Mouse (Mus musculus) gonadal fat pad, adult 2 months (tissue): ENCODE measurements around the gene Kcnq1. TPM values are rescaled to one million over a fixed set of nuclear protein-coding genes. Genes with fewer than 3 reads are reported as not detected.

Experiments
- DNase-seq: peaks from one replicate; pipeline ENCODE4 v3.0.0-alpha.2; 2012; ENCODE audit warnings: low read depth
- polyA plus RNA-seq: library from polyadenylated mRNA; depleted of rRNA; stranded (reverse); fragments of >200 nt; gene quantifications from 2 replicates; pipeline ENCODE4 v1.2.3, GENCODE M21; 2012

The Kcnq1 gene
- polyA plus RNA-seq, 1 experiment, result 19.7 TPM

GRCm38 (mm10) chr7:143087070-143087579 lies 19.0 kb upstream of the Kcnq1 start:
- no peak for DNase-seq

- DNase-seq, result no peak
Observed at GRCm38 (mm10) chr7:143093847-143094246, 12.3 kb upstream of the Kcnq1 start.

- DNase-seq, result no peak
Observed at GRCm38 (mm10) chr7:143094592-143095553, 11.3 kb upstream of the Kcnq1 start, which contains the start of gene Trpm5. TSS of gene Trpm5 (minus strand) at chr7:143094642.

GRCm38 (mm10) chr7:143095554-143095907 lies 10.6 kb upstream of the Kcnq1 start:
- DNase-seq, result no peak

DNA sequence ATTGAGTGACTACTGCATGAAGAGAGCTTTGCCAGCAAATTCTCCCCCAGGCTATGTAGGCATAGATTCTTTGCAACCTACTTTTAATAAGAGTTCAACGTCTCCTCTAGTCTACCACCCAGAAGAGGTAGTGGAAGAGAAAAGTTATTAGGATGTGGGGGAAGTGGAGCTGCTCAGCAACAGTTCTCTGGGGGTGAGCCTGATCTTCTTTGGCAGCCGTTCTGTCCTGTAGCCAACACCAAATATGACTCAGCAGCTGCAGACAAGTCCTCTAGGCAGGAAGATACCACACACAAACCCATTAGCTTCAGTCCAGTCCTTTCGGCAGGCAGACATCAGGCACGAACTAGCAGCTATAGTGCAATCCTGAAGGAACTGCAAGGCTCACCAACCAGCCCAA lies 5.4 kb upstream of the Kcnq1 start:
- DNase-seq, result no peak

DNA sequence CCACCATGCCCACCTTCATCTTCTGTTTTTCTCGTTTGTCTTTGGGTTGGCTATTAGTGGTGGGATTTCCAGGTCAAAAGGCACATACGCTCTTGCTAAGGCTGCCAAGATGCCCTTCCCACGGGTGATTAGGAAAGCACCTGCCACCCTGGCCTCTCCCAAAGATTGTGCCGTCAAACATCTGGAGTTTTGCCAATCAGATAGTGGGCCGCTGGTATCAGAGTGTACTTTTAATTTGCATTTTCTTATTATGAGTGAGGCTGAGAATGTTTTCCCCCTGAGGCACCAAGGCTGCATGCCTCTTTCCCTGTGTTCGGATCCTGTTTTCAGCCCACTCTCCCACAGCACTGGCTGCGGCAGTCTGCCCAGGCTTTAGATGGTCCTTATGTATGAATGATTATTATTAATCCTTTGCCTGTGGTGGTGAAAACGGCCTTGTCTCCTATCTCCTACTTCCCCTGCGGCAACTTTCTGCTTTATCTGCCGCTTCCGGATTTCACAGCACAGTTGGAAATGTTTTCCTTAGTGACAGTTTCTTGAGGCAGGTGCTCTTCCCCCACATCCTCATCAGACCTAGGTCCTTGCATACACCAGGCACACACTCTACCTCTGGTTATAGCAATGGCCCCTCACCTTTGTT lies 784 bp upstream of the Kcnq1 start:
- no peak for DNase-seq

DNA sequence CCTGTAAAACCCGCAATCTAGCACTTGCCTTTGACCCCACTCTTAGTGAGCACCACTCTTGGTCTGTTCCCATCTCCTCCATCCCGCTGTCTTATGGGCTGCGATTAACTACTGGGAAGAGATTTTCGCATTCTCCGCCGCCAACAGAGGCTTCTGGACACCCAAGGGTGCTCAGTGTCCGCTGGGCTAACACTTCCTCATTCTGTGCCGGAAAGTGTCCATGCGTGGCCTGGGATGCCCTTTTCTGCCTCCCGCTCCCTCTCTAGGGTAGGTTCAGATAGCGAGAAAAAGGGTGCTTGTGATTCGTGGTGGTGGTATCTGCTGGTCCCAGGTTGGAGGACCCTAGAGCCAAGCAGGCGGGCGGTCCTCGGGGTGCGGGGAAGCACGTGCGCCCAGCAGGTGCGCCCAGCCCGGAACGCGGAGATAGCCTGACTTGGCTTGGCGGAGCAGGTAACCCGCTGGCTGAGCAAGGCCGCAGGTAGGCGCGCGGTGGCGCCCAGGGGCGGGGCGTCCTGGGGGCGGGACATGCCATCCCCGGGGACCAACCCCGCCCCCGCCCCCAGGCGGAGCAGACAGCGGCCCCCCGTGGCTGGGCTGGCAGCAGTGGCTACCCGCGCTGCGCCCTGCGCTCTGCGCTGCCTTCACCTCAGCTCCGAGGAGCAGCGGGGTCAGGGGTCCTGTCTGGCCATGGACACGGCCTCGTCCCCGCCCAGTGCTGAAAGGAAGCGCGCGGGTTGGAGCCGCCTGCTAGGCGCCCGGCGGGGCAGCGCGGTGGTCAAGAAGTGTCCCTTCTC lies 707 bp downstream of the Kcnq1 start:
- no peak for DNase-seq

DNA sequence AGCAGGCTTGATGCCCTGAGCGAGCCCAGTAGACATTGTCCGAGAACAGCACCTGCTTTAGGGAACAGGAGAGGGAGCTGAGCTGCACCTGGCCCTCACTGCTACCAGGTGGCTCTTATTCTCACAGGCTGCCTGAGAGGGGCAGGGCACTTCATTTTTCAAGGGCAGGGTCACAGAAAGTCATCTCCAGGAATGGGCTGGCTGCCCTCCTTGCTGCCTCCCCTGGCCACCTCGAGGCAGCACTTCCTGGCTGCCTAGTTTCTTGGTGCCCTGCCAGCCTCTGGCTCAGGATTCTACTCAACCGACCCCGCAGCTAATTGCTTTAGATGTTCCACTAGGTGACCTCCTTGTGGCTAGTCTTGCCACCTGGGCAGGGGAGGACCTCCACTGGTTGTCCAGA lies 2.0 kb downstream of the Kcnq1 start:
- DNase-seq, result no peak

- DNase-seq, result no peak
Observed at GRCm38 (mm10) chr7:143108996-143109660, 3.0 kb downstream of the Kcnq1 start.

DNA sequence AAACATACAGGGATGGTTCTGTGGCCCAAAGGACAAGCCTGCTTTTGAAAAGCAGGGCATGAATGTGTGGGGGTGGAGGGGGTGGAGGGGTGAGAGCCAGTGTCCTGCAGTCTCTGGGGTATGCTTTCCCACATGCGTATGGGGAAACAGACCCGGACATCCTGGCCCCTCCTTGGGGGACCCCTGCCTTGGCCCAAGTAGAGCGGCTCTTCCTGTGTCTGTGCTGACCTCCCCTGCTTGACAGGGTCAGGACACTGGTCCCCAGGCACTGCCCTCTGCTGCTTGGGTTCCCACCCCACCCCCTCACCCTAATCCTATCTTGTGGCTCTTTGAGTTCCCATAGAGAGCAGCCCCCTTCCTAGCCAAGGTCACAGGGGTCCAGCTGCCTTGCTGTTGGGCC lies 3.5 kb downstream of the Kcnq1 start:
- DNase-seq, result no peak

GRCm38 (mm10) chr7:143110803-143111202 lies 4.6 kb downstream of the Kcnq1 start:
- DNase-seq, result no peak

GRCm38 (mm10) chr7:143111719-143112118 lies 5.6 kb downstream of the Kcnq1 start:
- no peak for DNase-seq

DNA sequence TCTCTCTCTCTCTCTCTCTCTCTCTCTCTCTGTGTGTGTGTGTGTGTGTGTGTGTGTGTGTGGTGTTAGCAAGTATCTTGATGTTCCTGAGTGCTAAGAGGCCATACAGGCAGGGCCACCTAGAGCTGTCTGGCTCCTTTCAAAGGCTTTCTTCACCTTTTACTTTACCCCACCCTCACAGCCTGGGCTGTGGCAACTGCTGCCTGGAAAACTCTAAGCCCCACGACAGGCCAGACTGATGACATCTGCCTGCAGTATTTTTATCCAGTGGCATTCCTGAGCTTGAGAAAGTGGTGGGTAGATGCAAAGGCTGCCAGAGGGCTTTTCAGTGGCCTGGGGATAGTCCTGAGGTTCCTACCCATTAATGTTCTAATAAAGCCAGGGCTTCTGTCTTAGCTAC lies 6.2 kb downstream of the Kcnq1 start:
- DNase-seq, result no peak

- DNase-seq, result no peak
Observed at GRCm38 (mm10) chr7:143114773-143115172, 8.6 kb downstream of the Kcnq1 start.

DNA sequence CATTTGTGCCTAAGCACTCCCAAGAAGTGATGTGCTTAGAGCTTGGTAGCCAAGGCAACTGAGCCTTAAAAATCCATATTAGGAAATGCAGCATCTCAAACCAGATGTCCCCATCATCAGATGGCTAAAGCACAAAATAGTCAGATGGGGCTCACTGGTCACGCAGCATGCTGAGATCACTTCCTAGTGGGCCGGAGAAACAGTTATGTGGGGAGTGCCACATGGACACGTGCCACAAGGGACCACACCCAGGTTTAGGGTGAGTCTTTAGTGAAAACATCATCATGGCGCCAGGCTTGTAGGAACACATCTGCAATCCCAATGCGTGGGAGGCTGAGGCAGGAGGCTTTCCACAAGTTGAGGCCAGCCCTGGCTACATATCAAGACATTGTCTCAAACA lies 10.4 kb downstream of the Kcnq1 start:
- no peak for DNase-seq

- no peak for DNase-seq
Observed at GRCm38 (mm10) chr7:143119407-143119806, 13.2 kb downstream of the Kcnq1 start.

GRCm38 (mm10) chr7:143119826-143120225 lies 13.7 kb downstream of the Kcnq1 start:
- DNase-seq, result no peak

DNA sequence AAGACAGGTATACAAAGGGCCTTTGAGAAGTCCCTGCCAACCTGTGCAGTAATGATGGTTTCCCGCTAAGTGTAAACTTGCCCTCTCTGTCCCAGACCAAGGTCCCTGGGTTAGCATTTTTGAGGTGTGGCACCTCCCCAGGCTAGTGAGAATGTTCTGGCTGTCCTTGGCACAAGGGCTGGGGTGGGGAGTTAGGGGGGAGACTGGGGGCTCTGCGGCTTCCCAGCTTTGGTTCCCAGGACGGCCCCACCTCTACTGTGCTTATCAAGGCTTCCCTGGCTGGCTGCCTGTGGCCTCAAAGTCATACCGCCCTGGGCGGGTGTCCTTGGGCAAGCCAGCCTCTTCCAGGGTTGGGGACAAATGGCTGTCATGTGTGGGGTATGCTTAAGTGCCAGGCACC lies 16.0 kb downstream of the Kcnq1 start:
- DNase-seq, result no peak

- no peak for DNase-seq
Observed at GRCm38 (mm10) chr7:143123876-143124669, 17.9 kb downstream of the Kcnq1 start.

- no peak for DNase-seq
Observed at GRCm38 (mm10) chr7:143124902-143125301, 18.7 kb downstream of the Kcnq1 start.

DNA sequence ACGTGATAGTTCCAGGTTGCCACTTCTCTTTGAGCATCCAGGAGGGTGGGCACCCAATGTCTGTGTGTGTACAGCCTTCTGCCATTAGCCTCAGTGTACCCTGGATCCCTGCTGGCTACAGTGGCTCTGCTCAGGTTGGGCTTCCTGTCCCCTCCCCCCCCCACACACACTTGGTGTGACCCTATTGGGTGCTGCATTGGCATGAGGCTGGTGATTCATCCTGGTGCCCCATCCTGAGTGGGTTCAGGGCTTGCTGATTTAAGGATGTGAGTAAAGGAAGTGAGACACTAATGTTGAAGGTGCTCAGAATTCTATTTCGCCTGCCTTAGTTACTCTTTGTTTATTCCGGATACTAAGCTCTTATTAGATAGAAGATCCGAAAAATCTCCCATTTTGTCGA lies 26.7 kb downstream of the Kcnq1 start:
- no peak for DNase-seq
